Mouse (Mus musculus): ENCODE results near the gene Rgs3.

Rgs3 gene

GRCm38 (mm10) chr4:62606542-62606882, 46.9 kb downstream of the Rgs3 start:
- DNase-seq (ENCODE audit: low spot score): no peak

GRCm38 (mm10) chr4:62606905-62607304, 47.3 kb downstream of the Rgs3 start:
- DNase-seq (ENCODE audit: low spot score): no peak

- DNase-seq (ENCODE audit: low spot score): no peak
These were observed 47.7 kb downstream of the Rgs3 start for GRCm38 (mm10) chr4:62607345-62607744.

- no peak for DNase-seq (ENCODE audit: low spot score)
These were observed 48.2 kb downstream of the Rgs3 start for GRCm38 (mm10) chr4:62607805-62608204.

GRCm38 (mm10) chr4:62609333-62609732, 49.7 kb downstream of the Rgs3 start:
- DNase-seq (ENCODE audit: low spot score): no peak

- DNase-seq (ENCODE audit: low spot score): no peak
These were observed 50.6 kb downstream of the Rgs3 start for GRCm38 (mm10) chr4:62610142-62610675.

- no peak for DNase-seq (ENCODE audit: low spot score)
These were observed 53.2 kb downstream of the Rgs3 start for GRCm38 (mm10) chr4:62612601-62613501.

GRCm38 (mm10) chr4:62613646-62614365, 54.2 kb downstream of the Rgs3 start:
- DNase-seq (ENCODE audit: low spot score): no peak

- DNase-seq (ENCODE audit: low spot score): peak; percentile 68
These were observed 58.3 kb downstream of the Rgs3 start for GRCm38 (mm10) chr4:62617856-62618440.

GRCm38 (mm10) chr4:62619232-62619964, 59.8 kb downstream of the Rgs3 start:
- DNase-seq (ENCODE audit: low spot score): peak; percentile 63

- DNase-seq (ENCODE audit: low spot score): no peak
These were observed 60.3 kb downstream of the Rgs3 start for GRCm38 (mm10) chr4:62619965-62620244.

- DNase-seq (ENCODE audit: low spot score): no peak
These were observed 61.5 kb downstream of the Rgs3 start for GRCm38 (mm10) chr4:62621151-62621550.

GRCm38 (mm10) chr4:62621880-62622675, 62.4 kb downstream of the Rgs3 start:
- no peak for DNase-seq (ENCODE audit: low spot score)

GRCm38 (mm10) chr4:62623251-62624015, 63.8 kb downstream of the Rgs3 start:
- DNase-seq (ENCODE audit: low spot score): no peak

- DNase-seq (ENCODE audit: low spot score): no peak
These were observed 65.2 kb downstream of the Rgs3 start for GRCm38 (mm10) chr4:62624679-62625450.

GRCm38 (mm10) chr4:62625451-62626061, 65.9 kb downstream of the Rgs3 start:
- DNase-seq (ENCODE audit: low spot score): no peak

- no peak for DNase-seq (ENCODE audit: low spot score)
These were observed 66.8 kb downstream of the Rgs3 start for GRCm38 (mm10) chr4:62626228-62627026.

- no peak for DNase-seq (ENCODE audit: low spot score)
These were observed 67.7 kb downstream of the Rgs3 start for GRCm38 (mm10) chr4:62627331-62627730.

GRCm38 (mm10) chr4:62628547-62628946, 68.9 kb downstream of the Rgs3 start:
- no peak for DNase-seq (ENCODE audit: low spot score)

All from T-cell, adult 2 months (primary cell).